Mouse (Mus musculus): Measurements from ENCODE around the gene Gm20696. TPM values are rescaled to one million over a fixed set of nuclear protein-coding genes. Genes with fewer than 3 reads are reported as not detected.

The Gm20696 gene
- polyA plus RNA-seq, 1 experiment from 2014 or later = 6.0 TPM

DNA sequence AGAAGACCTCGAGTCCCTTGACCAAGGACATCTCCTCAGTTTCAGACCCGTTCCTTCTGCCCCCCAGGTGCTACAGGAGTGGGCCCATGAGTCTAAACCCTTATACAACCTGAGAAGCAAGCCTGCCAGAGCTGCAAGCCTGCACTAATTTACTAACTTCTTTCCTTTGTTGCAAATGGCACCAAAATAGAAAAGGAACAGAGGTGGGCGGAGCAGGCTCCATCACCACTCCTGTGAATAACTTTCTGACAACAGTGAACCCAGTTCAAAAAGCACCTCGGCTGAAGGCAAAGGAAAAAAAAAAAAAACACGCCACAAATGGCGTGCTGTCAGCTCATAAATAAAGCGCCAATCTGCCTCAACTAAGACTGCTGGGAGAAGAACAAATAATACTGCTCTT lies 225.5 kb downstream of the Gm20696 start:
- no peak overlapping the region for H3K4me2 ChIP-seq (replicated peaks; ENCODE audit: low read depth, low read length)
- H3K27me3 ChIP-seq (ENCODE audit: control insufficient read depth, insufficient read depth, low read length) = no peaks in the 10 kb centered on the region
- H3K4me3 ChIP-seq (ENCODE audit: low read depth, low read length) = no peak overlapping the region
- H3K9ac ChIP-seq (ENCODE audit: low read depth, low read length) = no peak overlapping the region
- 59% methylated on average over 7 of the region's 7 CpGs for WGBS
- H3K27ac ChIP-seq (ENCODE audit: low read depth, low read length) = no peak overlapping the region
- peaks cover 10% of the 10 kb centered on the region; the same call in 1 of the 2 replicates for H3K4me1 ChIP-seq (replicated peaks; ENCODE audit: control insufficient read depth, insufficient read depth, low read length)
- H3K36me3 ChIP-seq (ENCODE audit: control insufficient read depth, insufficient read depth, low read length) = no peaks in the 10 kb centered on the region
- no peaks in the 10 kb centered on the region for H3K9me3 ChIP-seq (ENCODE audit: control insufficient read depth, low read length)
- DNase-seq (ENCODE audit: low spot score) (no peak), ATAC-seq (ENCODE audit: low FRiP score) (no peak)

DNA sequence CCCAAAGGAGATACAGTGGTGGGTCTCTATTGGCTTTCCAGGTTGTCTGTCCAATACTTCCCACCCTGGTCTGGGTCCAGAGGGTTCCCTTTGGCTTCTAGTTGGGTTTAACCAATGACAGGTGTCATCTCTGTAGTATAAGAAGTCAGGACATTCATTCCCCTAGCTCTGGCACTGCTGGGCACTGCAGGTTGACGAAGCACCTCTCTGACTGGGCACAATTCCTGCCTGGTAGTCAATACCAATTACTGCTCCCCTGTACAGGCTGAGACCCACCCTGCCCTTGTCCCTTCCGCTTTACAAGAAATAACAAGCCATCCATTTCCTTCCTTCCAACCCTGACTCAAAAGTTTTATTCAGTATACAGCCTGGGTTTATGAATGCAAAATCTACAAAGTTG lies 226.0 kb downstream of the Gm20696 start:
- H3K4me3 ChIP-seq (ENCODE audit: low read depth, low read length) = no peak overlapping the region
- no peaks in the 10 kb centered on the region for H3K27me3 ChIP-seq (ENCODE audit: control insufficient read depth, insufficient read depth, low read length)
- peaks cover 10% of the 10 kb centered on the region; the same call in 1 of the 2 replicates for H3K4me1 ChIP-seq (replicated peaks; ENCODE audit: control insufficient read depth, insufficient read depth, low read length)
- ATAC-seq (ENCODE audit: low FRiP score) (no peak), DNase-seq (ENCODE audit: low spot score) (no peak)
- no peak overlapping the region for H3K9ac ChIP-seq (ENCODE audit: low read depth, low read length)
- WGBS = 88% methylated on average over 2 of the region's 2 CpGs
- no peak overlapping the region for H3K4me2 ChIP-seq (replicated peaks; ENCODE audit: low read depth, low read length)
- no peaks in the 10 kb centered on the region for H3K9me3 ChIP-seq (ENCODE audit: control insufficient read depth, low read length)
- no peaks in the 10 kb centered on the region for H3K36me3 ChIP-seq (ENCODE audit: control insufficient read depth, insufficient read depth, low read length)
- no peak overlapping the region for H3K27ac ChIP-seq (ENCODE audit: low read depth, low read length)

DNA sequence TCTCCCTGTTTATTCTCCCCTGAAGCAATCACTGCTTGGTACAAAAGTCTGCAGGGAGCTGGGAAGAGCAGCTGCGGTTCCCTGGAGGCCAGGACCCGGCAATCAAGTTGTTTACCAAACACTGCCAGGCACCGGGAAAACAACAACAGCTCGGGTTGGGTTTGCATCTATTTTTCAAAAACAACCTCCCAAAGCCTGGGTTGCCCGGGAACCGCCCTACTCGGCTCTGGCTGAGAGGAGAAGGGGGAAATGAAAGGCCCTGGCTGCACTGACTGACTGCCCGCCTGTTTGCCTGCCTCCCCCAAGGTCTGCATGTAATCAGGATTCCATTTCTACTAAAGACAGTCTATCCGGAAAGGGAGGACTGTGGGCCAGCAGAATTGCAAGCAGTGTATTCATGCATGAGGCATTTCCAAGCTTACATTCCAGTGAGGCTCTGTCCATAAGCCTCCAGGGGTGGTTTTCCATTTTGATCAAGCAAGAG lies 226.7 kb downstream of the Gm20696 start:
- no peaks in the 10 kb centered on the region for H3K9me3 ChIP-seq (ENCODE audit: control insufficient read depth, low read length)
- ATAC-seq (ENCODE audit: low FRiP score) (no peak), DNase-seq (ENCODE audit: low spot score) (peak; percentile 43)
- no peaks in the 10 kb centered on the region for H3K36me3 ChIP-seq (ENCODE audit: control insufficient read depth, insufficient read depth, low read length)
- H3K4me3 ChIP-seq (ENCODE audit: low read depth, low read length) = no peak overlapping the region
- peak overlapping the region; percentile 39; the same call in 1 of the 2 replicates for H3K27ac ChIP-seq (ENCODE audit: low read depth, low read length)
- H3K4me2 ChIP-seq (replicated peaks; ENCODE audit: low read depth, low read length) = no peak overlapping the region
- WGBS = 3% methylated on average over 9 of the region's 9 CpGs
- H3K4me1 ChIP-seq (replicated peaks; ENCODE audit: control insufficient read depth, insufficient read depth, low read length) = peaks cover 10% of the 10 kb centered on the region; the same call in 1 of the 2 replicates
- H3K27me3 ChIP-seq (ENCODE audit: control insufficient read depth, insufficient read depth, low read length) = no peaks in the 10 kb centered on the region
- H3K9ac ChIP-seq (ENCODE audit: low read depth, low read length) = no peak overlapping the region

DNA sequence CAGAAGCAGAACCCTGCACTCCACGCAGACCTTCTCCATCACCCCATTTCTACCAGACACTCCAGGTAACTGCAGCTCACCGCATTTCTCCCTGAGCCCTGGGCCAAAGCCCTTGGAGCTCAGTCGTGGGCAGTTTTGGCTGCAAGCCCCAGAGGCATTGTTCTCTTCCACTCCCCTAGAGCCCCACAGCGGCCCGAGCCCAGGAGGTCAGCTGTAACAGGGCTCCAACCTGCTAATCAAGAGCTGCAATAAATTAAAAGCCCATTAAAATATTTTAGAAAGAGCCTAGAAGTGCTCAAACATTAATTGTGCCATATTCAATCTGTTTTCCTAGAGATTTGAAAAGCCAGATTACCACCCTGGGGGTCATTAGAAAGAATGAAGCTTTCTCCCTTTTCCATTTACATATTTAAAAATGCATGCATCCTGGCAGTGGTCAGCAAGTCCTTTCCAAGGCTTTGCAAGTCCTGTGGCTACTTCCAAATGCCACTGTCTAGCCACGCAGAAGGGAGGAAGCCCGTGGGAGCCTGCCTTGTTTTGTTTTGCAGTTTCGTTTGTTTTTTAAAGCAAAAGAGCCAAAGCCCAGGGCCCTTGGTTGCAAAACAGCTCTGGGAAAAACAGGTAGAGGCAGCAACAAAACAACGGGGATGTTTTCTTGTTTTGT lies 227.3 kb downstream of the Gm20696 start:
- Histone ChIP-seq H3K9me3 (ENCODE audit: control insufficient read depth, low read length) (no peaks in the 10 kb centered on the region), H3K36me3 (ENCODE audit: control insufficient read depth, insufficient read depth, low read length) (no peaks in the 10 kb centered on the region), H3K4me3 (ENCODE audit: low read depth, low read length) (no peak overlapping the region), H3K4me2 (replicated peaks; ENCODE audit: low read depth, low read length) (no peak overlapping the region), H3K4me1 (replicated peaks; ENCODE audit: control insufficient read depth, insufficient read depth, low read length) (peaks cover 10% of the 10 kb centered on the region; the same call in 1 of the 2 replicates), H3K27ac (ENCODE audit: low read depth, low read length) (peak overlapping the region; percentile 39; the same call in 1 of the 2 replicates), H3K9ac (ENCODE audit: low read depth, low read length) (no peak overlapping the region), H3K27me3 (ENCODE audit: control insufficient read depth, insufficient read depth, low read length) (no peaks in the 10 kb centered on the region)
- ATAC-seq (ENCODE audit: low FRiP score) (no peak), DNase-seq (ENCODE audit: low spot score) (peak; percentile 33)
- 8% methylated on average over 9 of the region's 9 CpGs for WGBS

DNA sequence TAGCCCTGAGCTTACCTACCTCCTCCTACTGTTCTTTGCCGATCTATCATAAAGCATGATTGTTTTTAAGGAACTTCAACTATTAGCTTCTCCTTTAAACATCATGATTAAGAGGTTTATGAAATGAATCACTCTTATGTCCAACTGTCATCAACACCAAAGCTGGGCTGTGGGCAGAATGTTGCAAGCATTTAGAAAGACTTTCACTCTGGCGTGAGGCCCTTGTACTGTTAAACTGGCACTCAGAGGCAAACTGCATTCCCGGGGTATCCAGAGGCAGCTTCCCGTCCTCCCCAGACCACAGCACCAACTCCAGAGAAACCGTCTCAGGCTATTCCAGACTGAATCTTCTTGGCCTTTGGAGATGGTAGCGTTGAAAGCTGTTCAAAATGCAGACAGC lies 230.2 kb downstream of the Gm20696 start:
- DNase-seq (ENCODE audit: low spot score) (no peak), ATAC-seq (ENCODE audit: low FRiP score) (no peak)
- Histone ChIP-seq H3K27ac (ENCODE audit: low read depth, low read length) (no peak overlapping the region), H3K9ac (ENCODE audit: low read depth, low read length) (no peak overlapping the region), H3K4me3 (ENCODE audit: low read depth, low read length) (no peak overlapping the region), H3K27me3 (ENCODE audit: control insufficient read depth, insufficient read depth, low read length) (no peaks in the 10 kb centered on the region), H3K4me1 (replicated peaks; ENCODE audit: control insufficient read depth, insufficient read depth, low read length) (peaks cover 10% of the 10 kb centered on the region; the same call in 1 of the 2 replicates), H3K9me3 (ENCODE audit: control insufficient read depth, low read length) (no peaks in the 10 kb centered on the region), H3K36me3 (ENCODE audit: control insufficient read depth, insufficient read depth, low read length) (no peaks in the 10 kb centered on the region), H3K4me2 (replicated peaks; ENCODE audit: low read depth, low read length) (no peak overlapping the region)
- 94% methylated on average over 6 of the region's 6 CpGs for WGBS

DNA sequence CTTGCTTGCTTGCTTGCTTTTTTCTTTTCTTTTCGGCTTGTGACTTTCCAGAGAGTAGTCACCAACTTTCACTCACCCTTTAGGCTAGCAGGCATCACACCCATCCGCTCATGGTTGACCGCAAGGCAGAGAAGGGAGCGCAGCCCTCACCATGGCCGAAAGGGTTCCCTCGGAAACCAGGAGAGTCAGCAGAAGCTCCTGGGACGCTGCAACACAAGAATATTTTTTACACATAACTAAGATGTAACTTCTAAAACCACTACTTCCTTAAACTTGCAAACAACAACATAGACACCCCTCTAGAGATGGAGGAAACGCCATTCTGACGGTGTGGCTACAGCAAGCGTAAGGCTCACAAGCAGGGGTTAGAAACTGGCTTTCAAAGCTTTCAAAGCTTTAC lies 231.5 kb downstream of the Gm20696 start:
- Histone ChIP-seq H3K4me1 (replicated peaks; ENCODE audit: control insufficient read depth, insufficient read depth, low read length) (peaks cover 10% of the 10 kb centered on the region; the same call in 1 of the 2 replicates), H3K4me3 (ENCODE audit: low read depth, low read length) (no peak overlapping the region), H3K27me3 (ENCODE audit: control insufficient read depth, insufficient read depth, low read length) (no peaks in the 10 kb centered on the region), H3K9me3 (ENCODE audit: control insufficient read depth, low read length) (no peaks in the 10 kb centered on the region), H3K36me3 (ENCODE audit: control insufficient read depth, insufficient read depth, low read length) (no peaks in the 10 kb centered on the region), H3K27ac (ENCODE audit: low read depth, low read length) (no peak overlapping the region), H3K4me2 (replicated peaks; ENCODE audit: low read depth, low read length) (no peak overlapping the region), H3K9ac (ENCODE audit: low read depth, low read length) (no peak overlapping the region)
- DNase-seq (ENCODE audit: low spot score) (no peak), ATAC-seq (ENCODE audit: low FRiP score) (no peak)
- 92% methylated on average over 10 of the region's 10 CpGs for WGBS

DNA sequence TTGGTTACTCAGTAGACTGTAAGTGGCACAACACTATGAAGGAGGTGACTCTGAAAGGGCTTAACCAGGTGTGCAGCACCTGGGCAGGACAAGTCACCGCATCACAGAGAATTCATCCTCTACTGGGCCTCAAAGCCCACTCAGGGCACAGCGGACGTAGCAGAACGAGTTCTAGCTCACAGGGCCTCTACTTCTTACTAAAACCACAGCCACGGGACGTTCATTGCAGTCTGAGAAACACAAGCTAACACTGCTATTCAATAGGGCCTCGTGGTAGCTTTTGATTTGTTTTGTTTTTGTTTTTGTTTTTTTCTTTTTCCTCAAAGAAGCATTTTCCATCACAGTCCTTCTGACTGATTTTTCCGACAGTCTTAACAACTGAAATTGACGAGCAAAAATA lies 233.6 kb downstream of the Gm20696 start:
- Histone ChIP-seq H3K4me3 (ENCODE audit: low read depth, low read length) (no peak overlapping the region), H3K36me3 (ENCODE audit: control insufficient read depth, insufficient read depth, low read length) (no peaks in the 10 kb centered on the region), H3K4me1 (replicated peaks; ENCODE audit: control insufficient read depth, insufficient read depth, low read length) (no peaks in the 10 kb centered on the region), H3K9ac (ENCODE audit: low read depth, low read length) (no peak overlapping the region), H3K9me3 (ENCODE audit: control insufficient read depth, low read length) (no peaks in the 10 kb centered on the region), H3K4me2 (replicated peaks; ENCODE audit: low read depth, low read length) (no peak overlapping the region), H3K27ac (ENCODE audit: low read depth, low read length) (no peak overlapping the region), H3K27me3 (ENCODE audit: control insufficient read depth, insufficient read depth, low read length) (no peaks in the 10 kb centered on the region)
- WGBS = 93% methylated on average over 9 of the region's 9 CpGs
- DNase-seq (ENCODE audit: low spot score) (no peak), ATAC-seq (ENCODE audit: low FRiP score) (no peak)

DNA sequence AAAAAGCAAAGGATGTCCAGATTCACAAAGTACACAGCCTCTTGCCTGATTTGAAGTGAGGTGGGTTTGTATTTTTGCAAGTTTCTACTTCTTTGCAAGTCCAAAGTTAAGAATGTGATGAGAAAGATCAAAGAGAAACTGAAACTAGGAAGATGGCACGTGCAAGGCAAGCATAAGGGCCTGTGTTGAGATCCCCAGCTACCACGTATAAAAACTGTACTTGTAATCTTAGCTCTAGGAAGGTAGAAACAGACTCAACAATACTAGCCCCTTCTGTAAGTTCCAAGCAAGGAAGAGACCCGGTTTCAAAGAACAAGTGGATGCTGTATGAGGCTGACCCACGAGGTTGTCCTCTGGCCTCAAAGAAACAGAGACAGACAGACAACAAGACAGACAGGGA lies 234.7 kb downstream of the Gm20696 start:
- Histone ChIP-seq H3K36me3 (ENCODE audit: control insufficient read depth, insufficient read depth, low read length) (no peaks in the 10 kb centered on the region), H3K27ac (ENCODE audit: low read depth, low read length) (no peak overlapping the region), H3K4me3 (ENCODE audit: low read depth, low read length) (no peak overlapping the region), H3K4me1 (replicated peaks; ENCODE audit: control insufficient read depth, insufficient read depth, low read length) (no peaks in the 10 kb centered on the region), H3K9ac (ENCODE audit: low read depth, low read length) (no peak overlapping the region), H3K4me2 (replicated peaks; ENCODE audit: low read depth, low read length) (no peak overlapping the region), H3K27me3 (ENCODE audit: control insufficient read depth, insufficient read depth, low read length) (no peaks in the 10 kb centered on the region), H3K9me3 (ENCODE audit: control insufficient read depth, low read length) (no peaks in the 10 kb centered on the region)
- ATAC-seq (ENCODE audit: low FRiP score) (no peak), DNase-seq (ENCODE audit: low spot score) (no peak)
- 78% methylated on average over 4 of the region's 4 CpGs for WGBS

DNA sequence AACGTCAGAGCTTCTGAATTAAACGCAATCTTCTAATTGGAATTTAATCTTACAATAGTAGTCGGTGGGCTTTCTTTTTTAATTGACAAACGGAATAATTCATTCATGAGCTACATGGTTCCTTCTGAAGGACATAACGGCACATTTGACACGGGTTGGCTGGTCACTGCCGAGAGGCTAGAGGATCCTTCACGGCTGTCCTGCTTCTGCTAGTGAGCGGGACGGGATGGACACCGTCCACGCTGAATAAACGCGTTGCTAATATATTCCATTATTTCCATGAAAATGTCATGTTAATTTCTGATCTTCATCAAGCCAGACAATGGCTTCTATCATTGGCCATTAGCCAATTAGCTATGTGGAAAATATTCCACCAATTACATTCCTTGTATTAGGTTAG lies 236.0 kb downstream of the Gm20696 start:
- Histone ChIP-seq H3K9ac (ENCODE audit: low read depth, low read length) (no peak overlapping the region), H3K27ac (ENCODE audit: low read depth, low read length) (no peak overlapping the region), H3K27me3 (ENCODE audit: control insufficient read depth, insufficient read depth, low read length) (no peaks in the 10 kb centered on the region), H3K36me3 (ENCODE audit: control insufficient read depth, insufficient read depth, low read length) (no peaks in the 10 kb centered on the region), H3K4me3 (ENCODE audit: low read depth, low read length) (no peak overlapping the region), H3K4me1 (replicated peaks; ENCODE audit: control insufficient read depth, insufficient read depth, low read length) (no peaks in the 10 kb centered on the region), H3K9me3 (ENCODE audit: control insufficient read depth, low read length) (no peaks in the 10 kb centered on the region), H3K4me2 (replicated peaks; ENCODE audit: low read depth, low read length) (no peak overlapping the region)
- ATAC-seq (ENCODE audit: low FRiP score) = no peak
- 81% methylated on average over 14 of the region's 14 CpGs for WGBS
- DNase-seq (ENCODE audit: low spot score) = no peak
